Mouse (Mus musculus): ENCODE measurements around the gene Inpp5b. TPM values are rescaled to one million over a fixed set of nuclear protein-coding genes. Genes with fewer than 3 reads are reported as not detected.
A peak's percentile ranks its signal among the peaks of the same experiment; 100 is the strongest.

The Inpp5b gene
- polyA plus RNA-seq, 1 experiment: 25.1 TPM

GRCm38 (mm10) chr4:124796913-124797312, 55.3 kb downstream of the Inpp5b start:
- Histone ChIP-seq H3K4me3 (no peak overlapping the region), H3ac (ENCODE audit: control insufficient read depth, insufficient read length) (no peak overlapping the region), H3K27me3 (ENCODE audit: control insufficient read depth, insufficient read depth, insufficient read length) (no peaks in the 10 kb centered on the region), H3K79me2 (ENCODE audit: control insufficient read depth, insufficient read depth) (no peaks in the 10 kb centered on the region), H3K4me2 (ENCODE audit: low read depth) (no peak overlapping the region), H3K36me3 (ENCODE audit: control insufficient read depth, insufficient read depth) (peaks cover 41% of the 10 kb centered on the region)
- TF ChIP-seq SRF (IDR thresholded peaks at IDR 0.05; ENCODE audit: control insufficient read depth, insufficient read length, low read depth): no peak
- TF ChIP-seq TCF12 (IDR thresholded peaks at IDR 0.05; ENCODE audit: insufficient read depth, poor library complexity, severe bottlenecking): no peak
- no peak for TF ChIP-seq E2F4 (IDR thresholded peaks at IDR 0.05; ENCODE audit: insufficient read depth)
- no peak for TF ChIP-seq USF1 (IDR thresholded peaks at IDR 0.05; ENCODE audit: low read depth)
- no peak for TF ChIP-seq REST (IDR thresholded peaks at IDR 0.05; ENCODE audit: insufficient read depth, insufficient read length)

- Histone ChIP-seq H3K27me3 (ENCODE audit: control insufficient read depth, insufficient read depth, insufficient read length) (no peaks in the 10 kb centered on the region), H3K36me3 (ENCODE audit: control insufficient read depth, insufficient read depth) (peaks cover 44% of the 10 kb centered on the region), H3K4me3 (peak within 1 kb of the TSS; percentile 100), H3ac (ENCODE audit: control insufficient read depth, insufficient read length) (peak within 1 kb of the TSS; percentile 52), H3K4me2 (ENCODE audit: low read depth) (peak within 1 kb of the TSS; percentile 76), H3K79me2 (ENCODE audit: control insufficient read depth, insufficient read depth) (peaks cover 35% of the 10 kb centered on the region)
- TF ChIP-seq TCF3 (IDR thresholded peaks at IDR 0.05; ENCODE audit: insufficient read length, low read depth) (no peak), MYOD1 (IDR thresholded peaks at IDR 0.05; ENCODE audit: control insufficient read depth in 1 of 3, insufficient read length in 2 of 3, low read depth in 2 of 3) (peak in 1 of 3 experiments; percentile 3), POLR2A (IDR thresholded peaks at IDR 0.05; ENCODE audit: insufficient read length, low read depth) (no peak), MYOG (IDR thresholded peaks at IDR 0.05; ENCODE audit: control insufficient read depth in 1 of 3, insufficient read depth in 1 of 3, insufficient read length in 2 of 3, low read depth in 2 of 3) (peak in 1 of 3 experiments; percentile 26), SRF (IDR thresholded peaks at IDR 0.05; ENCODE audit: control insufficient read depth, insufficient read length, low read depth) (peak; percentile 13)
These were observed 60.1 kb downstream of the Inpp5b start, which contains the start of gene Mtf1 for GRCm38 (mm10) chr4:124801552-124802308. TSS of gene Mtf1 (plus strand) at chr4:124802104.

- Histone ChIP-seq H3K27me3 (ENCODE audit: control insufficient read depth, insufficient read depth, insufficient read length) (no peaks in the 10 kb centered on the region), H3ac (ENCODE audit: control insufficient read depth, insufficient read length) (peak overlapping the region; percentile 52), H3K4me2 (ENCODE audit: low read depth) (peak overlapping the region; percentile 76), H3K79me2 (ENCODE audit: control insufficient read depth, insufficient read depth) (peaks cover 44% of the 10 kb centered on the region), H3K4me3 (peak overlapping the region; percentile 100), H3K36me3 (ENCODE audit: control insufficient read depth, insufficient read depth) (peaks cover 49% of the 10 kb centered on the region)
- TF ChIP-seq TCF12 (IDR thresholded peaks at IDR 0.05; ENCODE audit: insufficient read depth, poor library complexity, severe bottlenecking): no peak
- TF ChIP-seq POLR2AphosphoS2 (IDR thresholded peaks at IDR 0.05; ENCODE audit: insufficient read length, low read depth): peak; percentile 93
- TF ChIP-seq CEBPB (IDR thresholded peaks at IDR 0.05; ENCODE audit: insufficient read depth, poor library complexity, severe bottlenecking): no peak
- TF ChIP-seq POLR2A (IDR thresholded peaks at IDR 0.05; ENCODE audit: insufficient read length, low read depth): peak; percentile 89
- TF ChIP-seq MYOD1 (IDR thresholded peaks at IDR 0.05; ENCODE audit: control insufficient read depth in 1 of 3, insufficient read length in 2 of 3, low read depth in 2 of 3): peak in 2 of 3 experiments; percentile 60 to 64
- TF ChIP-seq MYOG (IDR thresholded peaks at IDR 0.05; ENCODE audit: control insufficient read depth in 1 of 3, insufficient read depth in 1 of 3, insufficient read length in 2 of 3, low read depth in 2 of 3): peak in 2 of 3 experiments; percentile 29 to 69
- TF ChIP-seq USF1 (IDR thresholded peaks at IDR 0.05; ENCODE audit: low read depth): no peak
- TF ChIP-seq E2F4 (IDR thresholded peaks at IDR 0.05; ENCODE audit: insufficient read depth): no peak
- no peak for TF ChIP-seq REST (IDR thresholded peaks at IDR 0.05; ENCODE audit: insufficient read depth, insufficient read length)
These were observed 60.9 kb downstream of the Inpp5b start for GRCm38 (mm10) chr4:124802309-124803260.

- H3K4me3 ChIP-seq: peak overlapping the region; percentile 100
- peak overlapping the region; percentile 72 for H3K4me2 ChIP-seq (ENCODE audit: low read depth)
- H3ac ChIP-seq (ENCODE audit: control insufficient read depth, insufficient read length): peak overlapping the region; percentile 52
- H3K79me2 ChIP-seq (ENCODE audit: control insufficient read depth, insufficient read depth): peaks cover 52% of the 10 kb centered on the region
- peaks cover 44% of the 10 kb centered on the region for H3K36me3 ChIP-seq (ENCODE audit: control insufficient read depth, insufficient read depth)
- no peaks in the 10 kb centered on the region for H3K27me3 ChIP-seq (ENCODE audit: control insufficient read depth, insufficient read depth, insufficient read length)
- TF ChIP-seq MAX (IDR thresholded peaks at IDR 0.05; ENCODE audit: low read depth) (no peak), MYOG (IDR thresholded peaks at IDR 0.05; ENCODE audit: control insufficient read depth in 1 of 3, insufficient read depth in 1 of 3, insufficient read length in 2 of 3, low read depth in 2 of 3) (no peak), POLR2A (IDR thresholded peaks at IDR 0.05; ENCODE audit: insufficient read length, low read depth) (no peak), TCF3 (IDR thresholded peaks at IDR 0.05; ENCODE audit: insufficient read length, low read depth) (no peak), SRF (IDR thresholded peaks at IDR 0.05; ENCODE audit: control insufficient read depth, insufficient read length, low read depth) (no peak)
These were observed 61.8 kb downstream of the Inpp5b start for GRCm38 (mm10) chr4:124803406-124803805.

- no peak for TF ChIP-seq USF1 (IDR thresholded peaks at IDR 0.05; ENCODE audit: low read depth)
- TF ChIP-seq SRF (IDR thresholded peaks at IDR 0.05; ENCODE audit: control insufficient read depth, insufficient read length, low read depth): no peak
- no peak for TF ChIP-seq CEBPB (IDR thresholded peaks at IDR 0.05; ENCODE audit: insufficient read depth, poor library complexity, severe bottlenecking)
- TF ChIP-seq TCF3 (IDR thresholded peaks at IDR 0.05; ENCODE audit: insufficient read length, low read depth): no peak
- TF ChIP-seq REST (IDR thresholded peaks at IDR 0.05; ENCODE audit: insufficient read depth, insufficient read length): no peak
- no peak for TF ChIP-seq POLR2AphosphoS2 (IDR thresholded peaks at IDR 0.05; ENCODE audit: insufficient read length, low read depth)
- TF ChIP-seq POLR2A (IDR thresholded peaks at IDR 0.05; ENCODE audit: insufficient read length, low read depth): no peak
- no peak for TF ChIP-seq MYOD1 (IDR thresholded peaks at IDR 0.05; ENCODE audit: control insufficient read depth in 1 of 3, insufficient read length in 2 of 3, low read depth in 2 of 3)
- no peak overlapping the region for H3K4me2 ChIP-seq (ENCODE audit: low read depth)
- H3K36me3 ChIP-seq (ENCODE audit: control insufficient read depth, insufficient read depth): peaks cover 36% of the 10 kb centered on the region
These were observed 66.9 kb downstream of the Inpp5b start for GRCm38 (mm10) chr4:124808511-124808910.

More at GRCm38 (mm10) chr4:124808511-124808910, 66.9 kb downstream of the Inpp5b start:
- H3ac ChIP-seq (ENCODE audit: control insufficient read depth, insufficient read length): no peak overlapping the region
- no peak overlapping the region for H3K4me3 ChIP-seq
- H3K79me2 ChIP-seq (ENCODE audit: control insufficient read depth, insufficient read depth): peaks cover 47% of the 10 kb centered on the region
- no peaks in the 10 kb centered on the region for H3K27me3 ChIP-seq (ENCODE audit: control insufficient read depth, insufficient read depth, insufficient read length)

Measured in myocyte (in vitro differentiated cells).